Mouse (Mus musculus): ENCODE measurements around the gene Efemp2.

- TF ChIP-seq GATA1 (IDR thresholded peaks at IDR 0.05; ENCODE audit: borderline replicate concordance, low read length) (no peak), FLI1 (IDR thresholded peaks at IDR 0.05; ENCODE audit: low read length) (no peak)
These were observed 44.5 kb upstream of the Efemp2 start for GRCm38 (mm10) chr19:5429219-5429618.

Data from megakaryocyte, embryonic 14.5 days (primary cell).